Mouse (Mus musculus) right cerebral cortex, adult 2 months (tissue): ENCODE data around the gene Mrps9.

Source experiments
- DNase-seq, 2 experiments: peaks; one replicate each; pipeline ENCODE4 v3.0.0; 2021 to 2022; ENCODE audit warnings: low spot score in 2 of 2

The Mrps9 gene

GRCm38 (mm10) chr1:42906696-42907095 lies 55.7 kb downstream of the Mrps9 start:
- DNase-seq = peak; percentile 35 to 55

GRCm38 (mm10) chr1:42907153-42907552 lies 56.1 kb downstream of the Mrps9 start:
- no peak for DNase-seq

GRCm38 (mm10) chr1:42915062-42915461 lies 64.0 kb downstream of the Mrps9 start:
- DNase-seq = no peak

GRCm38 (mm10) chr1:42916719-42917118 lies 65.7 kb downstream of the Mrps9 start:
- no peak for DNase-seq

GRCm38 (mm10) chr1:42917908-42918307 lies 66.9 kb downstream of the Mrps9 start:
- no peak for DNase-seq

GRCm38 (mm10) chr1:42923924-42924323 lies 72.9 kb downstream of the Mrps9 start:
- DNase-seq = no peak

GRCm38 (mm10) chr1:42933613-42934012 lies 82.6 kb downstream of the Mrps9 start:
- no peak for DNase-seq

- DNase-seq = no peak
Observed at GRCm38 (mm10) chr1:42948486-42948885, 97.5 kb downstream of the Mrps9 start.

- peak; percentile 72 to 74 for DNase-seq
Observed at GRCm38 (mm10) chr1:42952734-42953481, 101.9 kb downstream of the Mrps9 start, which contains the start of gene Gpr45. TSS of gene Gpr45 (plus strand) at chr1:42952872.

GRCm38 (mm10) chr1:42953482-42953822 lies 102.4 kb downstream of the Mrps9 start:
- peak in 1 of 2 experiments; percentile 37 for DNase-seq
